Mouse (Mus musculus): ENCODE data around the gene Fbxo45. TPM values are rescaled to one million over a fixed set of nuclear protein-coding genes. Genes with fewer than 3 reads are reported as not detected.
"Not testable (repeated sequence)": the region's sequence is repeated elsewhere in the genome, so short reads cannot be mapped to it uniquely, and the experiment has no call there.

The Fbxo45 gene
- total RNA-seq (2022), result 10 to 100 TPM; 16.8 to 20.1 (median 19.2) TPM

- DNase-seq, result peak; percentile 98
These were observed at the start of gene Fbxo45, which contains the start of gene Wdr53 for GRCm38 (mm10) chr16:32246952-32247370. Gene Fbxo45, minus strand, starts transcription at chr16:32247158. Gene Wdr53, plus strand, starts transcription at chr16:32247227.

- no peak for DNase-seq
These were observed 44.9 kb upstream of the Fbxo45 start for GRCm38 (mm10) chr16:32291821-32292220.

DNA sequence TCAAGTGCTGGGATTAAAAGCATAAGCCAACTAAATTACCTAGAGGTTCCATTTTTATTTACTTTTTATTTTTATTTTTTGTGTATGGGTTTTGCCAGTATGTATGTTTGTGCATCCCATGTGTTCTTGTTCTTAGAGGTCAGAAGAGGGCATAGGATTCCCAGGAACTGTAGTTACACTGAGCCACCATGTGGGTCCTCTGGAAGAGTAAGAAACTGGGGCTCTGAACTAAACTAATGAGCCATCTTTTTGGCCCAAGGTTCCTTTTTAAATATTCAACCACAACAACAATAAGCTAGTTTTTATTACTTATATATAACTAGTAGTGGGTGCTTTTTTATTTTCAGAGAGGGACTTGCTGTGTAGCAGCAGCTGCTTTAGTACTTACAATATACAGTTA lies 35.6 kb upstream of the Fbxo45 start:
- DNase-seq, result no peak

- no peak for DNase-seq
These were observed 33.3 kb upstream of the Fbxo45 start for GRCm38 (mm10) chr16:32280211-32280610.

DNA sequence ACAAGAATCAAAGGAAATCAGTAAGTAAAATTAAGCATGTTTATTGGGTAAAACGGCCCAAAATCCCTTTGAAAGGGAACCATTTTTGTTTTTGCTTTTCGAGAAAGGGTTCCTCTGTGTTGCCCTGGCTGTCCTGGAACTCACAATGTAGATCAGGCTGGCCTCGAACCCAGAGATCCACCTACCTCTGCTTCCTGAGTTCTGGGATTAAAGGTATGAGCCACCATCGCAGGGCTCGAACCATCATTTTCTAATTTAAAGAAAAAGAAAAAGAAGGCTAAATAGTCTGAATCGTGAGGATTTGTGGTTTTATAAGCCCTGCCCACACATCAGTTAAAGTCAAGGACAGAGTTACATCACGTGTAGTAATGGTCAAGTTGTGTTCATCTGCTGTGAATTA lies 31.4 kb upstream of the Fbxo45 start:
- DNase-seq, result no peak

GRCm38 (mm10) chr16:32277308-32278256 lies 30.6 kb upstream of the Fbxo45 start, which contains the start of gene Rnf168:
Gene Rnf168, plus strand, starts transcription at chr16:32277459.
- DNase-seq, result peak; percentile 88

GRCm38 (mm10) chr16:32275830-32276229 lies 28.9 kb upstream of the Fbxo45 start:
- no peak for DNase-seq

DNA sequence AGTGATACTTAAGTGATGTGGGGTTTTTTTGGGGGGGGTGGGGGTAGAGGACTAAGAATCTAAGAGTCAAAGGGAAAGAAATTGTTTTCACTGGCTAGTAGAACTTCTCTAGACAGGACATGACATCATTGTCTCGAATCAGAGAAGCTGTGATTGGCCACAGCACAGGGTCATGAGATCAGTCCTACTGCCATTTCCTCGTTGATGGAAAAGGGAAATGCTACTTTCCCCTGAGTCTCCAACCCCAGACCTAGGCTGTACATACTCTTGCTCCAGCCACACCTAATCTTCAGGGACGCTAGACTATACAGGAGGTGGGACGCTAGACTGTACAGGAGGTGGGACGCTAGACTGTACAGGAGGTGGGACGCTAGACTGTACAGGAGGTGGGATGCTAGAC lies 28.1 kb upstream of the Fbxo45 start:
- no peak for DNase-seq

GRCm38 (mm10) chr16:32273338-32273737 lies 26.4 kb upstream of the Fbxo45 start:
- no peak for DNase-seq

DNA sequence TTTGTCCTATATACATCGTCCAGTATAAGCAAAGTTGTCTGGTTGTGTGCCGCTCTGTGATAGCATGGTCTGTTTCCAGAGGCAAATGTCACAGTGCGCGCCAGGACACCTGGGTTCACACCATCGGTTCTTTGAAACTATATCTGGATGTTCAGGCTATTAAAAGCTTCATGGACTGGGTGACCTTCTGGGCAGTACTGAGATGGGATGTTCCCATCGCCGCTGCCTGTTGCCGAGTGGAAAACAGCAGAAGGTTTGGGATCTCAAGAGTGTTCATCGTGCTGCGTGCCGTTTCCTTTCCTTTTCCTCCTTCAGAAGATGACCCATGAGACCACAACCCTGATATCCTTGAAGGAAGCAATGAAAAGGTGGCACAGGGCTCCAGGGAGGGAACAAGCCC lies 24.3 kb upstream of the Fbxo45 start, which contains the start of gene Smco1:
TSS of gene Smco1 (plus strand) at position 178 of the 400 bp plus-strand sequence.
- no peak for DNase-seq

GRCm38 (mm10) chr16:32264225-32264624 lies 17.3 kb upstream of the Fbxo45 start:
- not testable (repeated sequence) for DNase-seq

DNA sequence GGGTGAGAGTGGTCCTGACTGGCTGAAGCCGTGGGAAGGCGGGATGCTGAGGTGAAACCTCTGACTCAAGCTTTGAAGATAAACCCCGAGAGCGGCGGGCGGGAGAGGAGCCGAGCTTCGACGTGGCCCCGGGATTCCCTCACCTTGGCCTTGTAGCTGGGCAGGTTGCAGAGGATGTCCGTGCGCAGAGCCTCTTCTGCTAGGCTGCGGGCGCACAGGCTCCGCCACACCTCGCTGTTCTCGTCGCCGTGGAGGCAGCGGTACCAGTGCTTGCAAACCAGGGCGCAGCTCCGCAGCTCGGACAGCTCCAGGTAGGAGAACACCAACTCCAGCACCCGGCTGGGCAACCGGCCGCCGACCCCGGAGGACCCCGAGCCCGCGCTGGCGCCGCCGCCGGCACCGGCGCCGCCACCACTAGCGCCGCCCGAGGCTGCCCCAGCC lies 587 bp downstream of the Fbxo45 start:
- peak; percentile 45 for DNase-seq

DNA sequence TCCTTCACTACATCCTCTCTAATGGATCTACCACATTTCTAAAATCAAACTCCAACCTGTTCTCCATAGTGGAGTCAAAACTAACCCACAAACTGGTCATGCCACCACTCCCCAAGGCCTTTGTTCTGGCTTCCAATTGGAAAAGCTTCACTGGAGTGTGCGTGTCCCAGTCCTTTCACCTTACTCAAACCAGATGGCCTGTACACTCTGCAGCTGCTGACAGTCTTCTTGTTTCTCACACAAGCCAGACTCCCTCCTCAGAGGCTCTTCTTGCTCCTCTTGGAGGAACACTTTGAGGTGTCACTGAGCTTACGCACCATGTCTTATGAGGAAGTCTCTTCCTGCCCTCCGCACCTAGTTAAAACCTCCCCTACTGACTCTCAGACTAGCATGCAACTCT lies 3.1 kb downstream of the Fbxo45 start:
- no peak for DNase-seq

- no peak for DNase-seq
These were observed 7.3 kb downstream of the Fbxo45 start for GRCm38 (mm10) chr16:32239428-32240312.

DNA sequence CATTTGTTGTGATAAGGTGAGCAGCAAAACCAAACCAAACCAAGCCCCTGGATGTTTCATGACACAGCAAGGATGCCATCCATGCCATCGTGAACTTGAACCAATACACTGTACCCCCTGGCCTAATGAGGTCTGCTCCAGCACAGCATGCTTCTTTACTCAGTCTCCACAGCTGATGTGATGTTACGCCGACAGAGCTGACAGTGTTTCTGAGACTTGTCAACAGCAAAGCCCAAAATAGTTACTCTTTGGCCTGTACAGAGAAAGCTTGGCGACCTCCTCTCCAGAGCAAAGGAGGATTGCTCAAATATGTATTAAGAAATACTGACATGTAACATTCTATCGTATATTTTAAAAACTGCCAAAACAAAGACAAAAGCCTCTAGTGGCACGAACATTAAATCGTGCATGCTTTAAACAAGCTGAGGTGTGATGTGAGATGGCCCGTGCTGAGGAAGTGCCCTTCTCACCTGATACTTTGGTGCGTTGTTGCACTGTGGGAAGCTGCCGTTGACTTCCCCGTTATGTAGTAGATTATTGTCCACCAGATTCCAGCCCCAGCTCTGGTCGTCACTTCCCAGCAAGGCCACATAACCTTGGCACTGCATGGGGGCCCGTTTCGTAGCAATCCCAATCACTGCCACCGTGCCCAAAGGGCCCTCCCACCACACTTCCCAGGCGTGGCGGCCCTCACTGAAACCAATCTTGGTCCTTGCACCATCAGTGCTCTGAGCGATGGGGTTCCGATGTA lies 8.9 kb downstream of the Fbxo45 start:
- DNase-seq, result no peak

GRCm38 (mm10) chr16:32232050-32232449 lies 14.9 kb downstream of the Fbxo45 start:
- peak; percentile 65 for DNase-seq

- no peak for DNase-seq
These were observed 24.6 kb downstream of the Fbxo45 start for GRCm38 (mm10) chr16:32222399-32222798.

- DNase-seq, result no peak
These were observed 25.2 kb downstream of the Fbxo45 start for GRCm38 (mm10) chr16:32221803-32222202.

GRCm38 (mm10) chr16:32214804-32215576 lies 32.0 kb downstream of the Fbxo45 start:
- no peak for DNase-seq

- DNase-seq, result no peak
These were observed 32.8 kb downstream of the Fbxo45 start for GRCm38 (mm10) chr16:32214156-32214555.

GRCm38 (mm10) chr16:32204902-32205301 lies 42.1 kb downstream of the Fbxo45 start:
- no peak for DNase-seq
